Mouse (Mus musculus) hindbrain, embryonic 14.5 days (tissue): ENCODE measurements around the gene Traf5. TPM values are rescaled to one million over a fixed set of nuclear protein-coding genes. Genes with fewer than 3 reads are reported as not detected.

Experiments used
- ATAC-seq: fragments of 200-750 bp; cut with Nextera tagmentation; 2 replicates; pipeline ENCODE4 v1.8.0; 2017; ENCODE audit warnings: moderate number of reproducible peaks, mild to moderate bottlenecking, moderate TSS enrichment, moderate library complexity; ENCODE audit not compliant: low FRiP score
- DNase-seq: peaks from one replicate; pipeline ENCODE4 v3.0.0-alpha.2; 2015; ENCODE audit warnings: low spot score
- H3K27ac ChIP-seq: fragments of 300-500 bp; sonication (generic); 2 replicates; pipeline ENCODE4 v1.5.1; 2014; ENCODE audit warnings: mild to moderate bottlenecking, moderate library complexity
- H3K27me3 ChIP-seq: fragments of 300-500 bp; sonication (generic); 2 replicates; pipeline ENCODE4 v1.6.1; 2014; ENCODE audit warnings: mild to moderate bottlenecking, low read length, mixed read lengths; ENCODE audit not compliant: control insufficient read depth, insufficient read depth
- H3K36me3 ChIP-seq: fragments of 300-500 bp; sonication (generic); replicated peaks from 2 replicates; pipeline ENCODE4 v1.6.1; 2014; ENCODE audit not compliant: control insufficient read depth, insufficient read depth
- H3K4me1 ChIP-seq: fragments of 300-500 bp; sonication (generic); replicated peaks from 2 replicates; pipeline ENCODE4 v1.6.1; 2014; ENCODE audit warnings: antibody characterized with exemption, low read length, mixed read lengths; ENCODE audit not compliant: control insufficient read depth, insufficient read depth
- H3K4me2 ChIP-seq: fragments of 300-500 bp; sonication (generic); replicated peaks from 2 replicates; pipeline ENCODE4 v1.6.1; 2014; ENCODE audit warnings: mild to moderate bottlenecking, moderate library complexity
- H3K4me3 ChIP-seq: fragments of 300-500 bp; sonication (generic); replicated peaks from 2 replicates; pipeline ENCODE4 v1.5.1; 2014; ENCODE audit warnings: mild to moderate bottlenecking, low read length
- H3K9ac ChIP-seq: fragments of 300-500 bp; sonication (generic); 2 replicates; pipeline ENCODE4 v1.6.1; 2014
- H3K9me3 ChIP-seq: fragments of 300-500 bp; sonication (generic); 2 replicates; pipeline ENCODE4 v1.6.1; 2016; ENCODE audit warnings: low read length; ENCODE audit not compliant: control insufficient read depth
- WGBS: fragments of 180-500 bp; shearing (Covaris S2); extraction: QIAGEN DNeasy Blood & Tissue Kit; methylation state at CpG from one replicate; pipeline ENCODE4 v1.1.7; 2014; 5-methylcytosine and 5-hydroxymethylcytosine counted together
- polyA plus RNA-seq: library from polyadenylated mRNA; unstranded; fragments of >200 nt; fragmentation: Nextera tagmentation; extraction: Ambion mirVana; gene quantifications from 2 replicates; pipeline ENCODE4 v1.2.1, GENCODE M21; 2014

Traf5 gene
- 1.8 and 2.9 TPM in 2 replicates for polyA plus RNA-seq

DNA sequence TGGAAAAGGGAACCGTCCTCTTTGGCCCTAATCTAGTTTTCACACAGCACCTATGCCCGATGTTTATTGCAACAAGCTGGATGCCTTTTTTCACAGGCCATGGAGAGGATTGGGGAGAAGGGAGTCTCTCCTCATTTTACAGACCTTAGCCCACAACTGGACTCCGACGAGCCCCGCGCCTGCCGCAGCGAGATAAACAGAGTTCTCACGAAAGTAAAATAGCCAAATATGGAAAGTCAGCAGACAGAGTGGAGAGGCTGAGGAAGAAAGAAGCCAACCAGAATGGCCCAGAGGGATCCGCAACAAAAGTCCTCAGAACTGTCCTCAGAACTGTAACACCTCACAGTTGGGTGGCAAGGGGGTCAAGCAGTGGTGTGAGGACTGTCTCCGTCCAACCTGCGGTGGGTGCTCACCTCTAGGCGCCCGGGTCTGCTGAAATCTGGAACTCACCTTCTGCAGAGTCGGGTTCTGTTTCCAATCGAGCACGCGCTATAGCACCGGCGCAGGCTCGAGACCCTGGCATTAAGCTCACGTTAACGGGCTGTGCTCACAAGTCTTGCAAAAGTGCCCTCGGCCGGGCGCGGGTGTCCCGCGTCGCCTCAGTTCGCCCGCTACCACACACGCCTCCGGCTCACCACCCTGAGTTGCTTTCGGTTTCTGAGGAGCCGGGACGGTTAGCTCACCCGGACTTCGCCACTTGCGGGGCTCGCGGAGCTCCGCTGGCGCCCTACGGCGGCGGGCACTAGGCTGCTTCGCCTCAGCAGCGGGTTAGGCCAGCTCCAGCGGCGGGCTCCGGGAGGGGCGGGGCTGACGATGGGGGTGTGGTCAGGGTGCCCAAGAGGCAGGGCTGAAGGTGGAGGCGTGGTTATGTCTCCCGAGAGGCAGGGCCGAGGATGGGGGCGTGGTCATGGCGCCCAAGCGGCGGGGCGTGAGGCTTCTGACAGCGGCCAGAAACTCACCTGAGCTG lies at the start of gene Traf5:
Gene Traf5 (minus strand): TSS at position 754 of the 967 bp plus-strand sequence.
- peak; percentile 95 for ATAC-seq
- Histone ChIP-seq H3K4me1 (no peaks in the 10 kb centered on the region), H3K4me3 (peak within 1 kb of the TSS; percentile 39), H3K27ac (no peak within 1 kb of the TSS), H3K9ac (peak within 1 kb of the TSS; percentile 50), H3K9me3 (no peaks in the 10 kb centered on the region), H3K4me2 (peak within 1 kb of the TSS; percentile 93), H3K36me3 (no peaks in the 10 kb centered on the region), H3K27me3 (peaks cover 18% of the 10 kb centered on the region)
- peak; percentile 82 for DNase-seq
- WGBS, result 3% methylated on average over 62 of the region's 63 CpGs

DNA sequence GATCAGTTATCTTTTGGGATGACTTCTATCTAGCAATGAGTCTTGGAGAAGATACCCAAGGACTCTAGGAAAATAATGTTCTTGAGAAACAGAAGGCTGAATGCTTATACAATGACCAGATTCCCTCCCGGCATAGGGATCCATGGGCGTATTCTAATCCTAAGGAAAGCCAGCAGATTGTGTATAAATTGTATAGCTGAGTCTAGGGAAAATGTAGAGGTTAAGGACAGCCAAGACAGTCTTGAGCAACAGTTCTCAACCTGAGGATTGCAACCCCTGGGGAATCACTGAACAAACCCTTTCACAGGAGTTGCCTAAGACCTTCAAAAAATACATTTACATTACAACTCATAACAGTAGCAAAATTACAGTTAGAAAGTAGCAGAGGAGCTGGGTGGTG lies 48.0 kb upstream of the Traf5 start:
- Histone ChIP-seq H3K9me3 (no peaks in the 10 kb centered on the region), H3K4me3 (no peak overlapping the region), H3K4me2 (no peak overlapping the region), H3K4me1 (peaks cover 21% of the 10 kb centered on the region), H3K36me3 (no peaks in the 10 kb centered on the region), H3K27ac (no peak overlapping the region), H3K9ac (no peak overlapping the region), H3K27me3 (no peaks in the 10 kb centered on the region)
- 90% methylated on average over 2 of the region's 2 CpGs for WGBS
- DNase-seq (no peak), ATAC-seq (no peak)

DNA sequence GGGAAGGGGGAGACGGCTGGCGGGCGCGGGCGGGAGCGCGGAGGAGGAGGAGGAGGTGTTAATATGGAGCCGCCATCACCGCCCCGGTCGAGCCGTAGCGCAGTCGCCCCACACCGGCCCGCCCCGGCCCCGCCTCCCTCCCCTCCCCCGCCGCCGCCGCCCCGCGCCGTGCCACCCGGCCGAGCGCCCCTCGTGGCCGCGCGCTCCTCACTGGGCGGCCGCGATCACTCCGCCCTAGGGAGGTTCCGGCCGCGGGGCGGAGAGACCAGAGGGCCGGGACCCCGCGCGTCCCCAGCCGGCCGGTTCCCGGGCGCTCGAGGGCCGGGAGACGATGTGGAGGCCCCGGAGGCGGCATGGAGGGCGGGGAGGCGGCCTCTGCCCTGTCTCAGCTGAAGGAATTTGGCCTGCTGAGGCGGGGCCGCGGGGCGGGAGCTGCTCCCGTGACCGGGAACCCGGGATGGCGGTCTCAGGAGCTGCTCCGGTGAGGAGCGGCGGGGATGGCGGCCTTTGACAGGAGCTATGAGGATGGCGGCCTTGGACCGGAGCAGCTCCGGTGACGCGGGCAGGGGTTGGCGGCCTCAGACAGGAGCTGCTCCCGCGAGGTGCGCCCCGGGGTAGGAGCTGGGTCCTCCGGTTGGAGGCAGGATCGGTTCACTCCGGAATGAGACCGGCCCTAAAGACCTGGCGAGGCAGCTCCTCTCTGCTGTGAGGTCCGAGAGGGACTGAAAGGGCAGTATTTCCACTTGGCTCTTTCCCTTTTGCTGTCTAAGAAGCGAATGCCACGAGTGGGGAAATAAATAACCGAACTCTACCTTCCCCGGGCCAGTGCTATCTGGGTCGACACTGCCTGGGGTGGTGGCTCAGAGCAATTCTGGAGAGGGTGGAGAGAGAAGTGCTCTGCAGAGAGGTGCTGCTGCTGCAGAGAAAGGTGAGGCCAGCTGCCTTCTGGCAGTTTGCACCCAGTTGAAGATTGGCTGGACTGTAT lies 45.9 kb upstream of the Traf5 start, which contains the start of gene Rcor3:
Gene Rcor3 (minus strand): TSS at position 137 of the 985 bp plus-strand sequence.
- ATAC-seq (peak; percentile 88), DNase-seq (peak; percentile 74)
- H3K9me3 ChIP-seq, result no peaks in the 10 kb centered on the region
- peak within 1 kb of the TSS; percentile 92 for H3K4me2 ChIP-seq
- H3K27ac ChIP-seq, result peak within 1 kb of the TSS; percentile 99
- H3K27me3 ChIP-seq, result no peaks in the 10 kb centered on the region
- 0% methylated on average over 62 of the region's 88 CpGs for WGBS
- H3K4me1 ChIP-seq, result peaks cover 28% of the 10 kb centered on the region
- peak within 1 kb of the TSS; percentile 96 for H3K9ac ChIP-seq
- 0 out of 2 replicates have a peak, but pooled peaks cover 6% of the 10 kb centered on the region for H3K36me3 ChIP-seq
- peak within 1 kb of the TSS; percentile 86 for H3K4me3 ChIP-seq

DNA sequence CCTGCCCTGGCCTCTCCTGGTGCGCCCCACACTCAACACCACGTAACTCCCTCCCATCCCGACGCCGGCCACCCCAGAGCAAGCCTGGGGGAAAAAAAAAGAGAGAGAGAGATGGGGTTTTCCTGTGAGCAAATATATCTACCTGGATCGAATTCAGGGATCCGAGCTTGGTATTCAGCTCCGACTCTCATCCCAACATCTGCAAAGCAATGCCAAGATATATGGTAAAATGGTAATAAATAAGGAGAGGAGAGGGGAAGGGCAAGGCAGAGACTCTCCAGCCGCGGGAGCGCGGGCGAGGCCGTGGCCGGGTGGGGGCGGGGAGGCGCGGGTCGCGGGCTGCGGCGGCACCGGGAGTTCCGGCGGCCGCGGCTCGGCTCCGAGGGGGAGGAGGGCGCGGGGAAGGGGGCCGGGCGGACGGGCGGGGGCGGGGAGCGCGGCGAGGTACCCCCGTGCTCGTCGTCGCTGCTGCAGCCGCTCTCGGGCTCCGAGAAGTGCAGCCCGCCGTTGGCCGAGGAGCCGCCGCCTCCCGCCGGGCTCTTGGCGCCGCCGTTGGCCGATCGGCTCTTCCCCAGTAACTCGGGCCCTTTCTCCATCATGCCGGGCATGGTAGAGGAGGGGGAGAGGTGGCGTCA lies 45.0 kb upstream of the Traf5 start:
- Histone ChIP-seq H3K27ac (peak overlapping the region; percentile 99), H3K4me1 (peaks cover 28% of the 10 kb centered on the region), H3K27me3 (no peaks in the 10 kb centered on the region), H3K9ac (peak overlapping the region; percentile 96), H3K4me2 (peak overlapping the region; percentile 92), H3K36me3 (0 out of 2 replicates have a peak, but pooled peaks cover 6% of the 10 kb centered on the region), H3K4me3 (peak overlapping the region; percentile 86), H3K9me3 (no peaks in the 10 kb centered on the region)
- WGBS, result 0% methylated on average over 26 of the region's 61 CpGs
- peak; percentile 44 for ATAC-seq
- DNase-seq, result peak; percentile 30

DNA sequence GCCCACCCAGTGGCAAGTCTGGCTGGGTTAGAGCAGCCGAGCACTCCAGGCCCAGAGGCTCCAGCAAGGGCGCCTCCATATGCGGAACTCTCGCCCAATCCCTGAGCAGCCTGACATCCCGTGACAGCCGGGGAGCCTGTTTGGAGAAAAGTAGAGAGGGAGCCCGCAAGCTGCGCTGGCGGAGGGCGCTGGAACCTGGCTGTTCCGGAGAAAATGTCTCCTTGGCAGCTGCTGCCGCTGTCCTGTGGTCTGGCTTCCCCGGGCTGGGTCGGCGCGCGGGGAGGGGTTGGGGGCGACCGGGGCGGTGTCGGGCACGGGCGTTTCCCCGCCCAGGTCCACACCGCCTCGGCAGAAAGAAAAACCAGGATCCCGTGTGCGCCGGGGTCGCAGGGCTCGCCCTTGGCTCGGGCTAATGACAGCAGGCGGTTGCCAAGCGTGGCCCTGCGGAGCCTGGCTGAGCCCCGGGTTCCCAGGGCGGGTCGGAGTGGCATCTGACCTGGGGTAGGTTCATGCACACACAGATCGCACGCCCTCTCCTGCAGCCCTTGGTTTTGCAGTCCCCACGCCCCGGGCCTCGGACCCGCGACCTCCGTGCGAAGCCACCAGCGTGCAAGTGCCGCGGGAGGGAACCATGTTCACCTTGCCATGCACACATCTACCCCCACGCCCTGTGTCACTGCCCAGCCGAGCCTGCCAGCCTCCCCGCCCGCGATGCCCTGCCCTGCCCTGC lies 44.4 kb upstream of the Traf5 start:
- H3K9ac ChIP-seq, result peak overlapping the region; percentile 96
- peaks cover 28% of the 10 kb centered on the region for H3K4me1 ChIP-seq
- no peaks in the 10 kb centered on the region for H3K9me3 ChIP-seq
- peak overlapping the region; percentile 86 for H3K4me3 ChIP-seq
- H3K27me3 ChIP-seq, result no peaks in the 10 kb centered on the region
- peak; percentile 79 for DNase-seq
- under 1% methylated on average over 38 of the region's 55 CpGs for WGBS
- H3K4me2 ChIP-seq, result peak overlapping the region; percentile 92
- peak overlapping the region; percentile 99 for H3K27ac ChIP-seq
- ATAC-seq, result peak; percentile 82
- H3K36me3 ChIP-seq, result 0 out of 2 replicates have a peak, but pooled peaks cover 6% of the 10 kb centered on the region

DNA sequence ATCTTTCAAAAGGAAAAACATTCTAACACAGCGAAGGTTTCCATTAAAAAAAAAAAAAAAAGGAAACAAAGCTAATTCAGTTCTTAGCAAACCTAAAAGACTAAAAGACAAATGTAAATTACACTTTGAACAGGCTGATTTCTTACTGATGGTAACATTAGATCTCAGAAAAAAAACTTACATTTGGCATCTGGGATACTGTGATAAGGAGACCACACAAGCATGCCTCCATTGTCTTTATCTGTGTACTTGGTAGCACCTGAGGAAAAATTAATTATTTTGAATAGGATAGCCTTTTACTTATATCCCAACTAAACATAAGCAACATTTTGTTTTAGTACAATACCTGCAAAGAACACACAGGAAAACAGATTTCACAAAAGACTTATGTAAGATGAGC lies 37.8 kb upstream of the Traf5 start:
- H3K9me3 ChIP-seq, result no peaks in the 10 kb centered on the region
- ATAC-seq (no peak), DNase-seq (no peak)
- H3K4me3 ChIP-seq, result no peak overlapping the region
- H3K4me2 ChIP-seq, result no peak overlapping the region
- H3K36me3 ChIP-seq, result peaks cover 36% of the 10 kb centered on the region
- peaks cover 5% of the 10 kb centered on the region for H3K4me1 ChIP-seq
- H3K9ac ChIP-seq, result no peak overlapping the region
- no peak overlapping the region for H3K27ac ChIP-seq
- WGBS, result 95% methylated on average over 1 of the region's 1 CpGs
- H3K27me3 ChIP-seq, result no peaks in the 10 kb centered on the region

DNA sequence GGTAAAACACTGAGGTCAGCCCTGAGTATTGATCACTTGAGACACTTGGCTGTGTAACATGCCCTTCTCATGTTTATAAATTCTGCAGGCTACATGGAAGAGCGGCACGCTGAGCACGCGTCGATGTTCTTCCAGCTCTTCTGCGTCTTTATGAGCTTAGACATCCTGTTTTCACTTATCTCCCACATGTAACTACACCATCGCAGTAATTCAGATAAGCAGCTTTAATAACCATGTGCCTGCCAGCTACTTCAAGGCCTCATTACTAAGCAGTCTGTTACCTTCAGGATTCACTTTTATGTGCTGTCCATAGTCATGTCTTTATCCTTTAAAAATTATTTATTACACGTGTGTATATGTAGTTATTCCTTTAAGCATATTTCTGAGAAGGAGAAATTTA lies 36.0 kb upstream of the Traf5 start:
- H3K4me2 ChIP-seq, result no peak overlapping the region
- DNase-seq, result no peak
- H3K27me3 ChIP-seq, result no peaks in the 10 kb centered on the region
- H3K4me3 ChIP-seq, result no peak overlapping the region
- ATAC-seq, result no peak
- peaks cover 50% of the 10 kb centered on the region for H3K36me3 ChIP-seq
- no peaks in the 10 kb centered on the region for H3K4me1 ChIP-seq
- no peaks in the 10 kb centered on the region for H3K9me3 ChIP-seq
- WGBS, result 94% methylated on average over 8 of the region's 8 CpGs
- H3K9ac ChIP-seq, result no peak overlapping the region
- H3K27ac ChIP-seq, result no peak overlapping the region

DNA sequence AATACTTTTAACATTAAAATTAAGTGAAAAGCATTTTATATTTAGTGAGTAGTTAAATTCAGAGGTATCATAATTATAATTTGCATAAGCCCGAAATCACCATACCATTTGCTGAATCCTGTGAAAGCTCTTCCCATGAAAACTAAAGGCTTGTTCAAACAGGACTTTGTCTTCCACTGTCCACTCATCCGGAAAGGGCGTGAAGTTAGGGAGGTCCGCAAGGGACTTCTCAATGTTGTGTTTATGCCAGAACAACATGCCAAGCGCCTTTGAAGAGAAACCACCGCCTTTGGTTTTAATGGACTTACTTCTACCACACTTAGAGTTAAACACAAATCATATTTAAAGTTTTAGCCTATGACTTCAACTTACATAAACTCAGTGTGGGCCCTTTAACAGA lies 33.4 kb upstream of the Traf5 start:
- ATAC-seq, result no peak

More for the DNA sequence above, 33.4 kb upstream of the Traf5 start:
- Histone ChIP-seq H3K36me3 (peaks cover 72% of the 10 kb centered on the region), H3K9ac (no peak overlapping the region), H3K27ac (no peak overlapping the region), H3K4me2 (no peak overlapping the region), H3K27me3 (no peaks in the 10 kb centered on the region), H3K4me1 (no peaks in the 10 kb centered on the region), H3K9me3 (no peaks in the 10 kb centered on the region), H3K4me3 (no peak overlapping the region)
- WGBS, result 91% methylated on average over 6 of the region's 6 CpGs
- no peak for DNase-seq
